Mouse (Mus musculus): ENCODE data around the gene Tspoap1.

DNA sequence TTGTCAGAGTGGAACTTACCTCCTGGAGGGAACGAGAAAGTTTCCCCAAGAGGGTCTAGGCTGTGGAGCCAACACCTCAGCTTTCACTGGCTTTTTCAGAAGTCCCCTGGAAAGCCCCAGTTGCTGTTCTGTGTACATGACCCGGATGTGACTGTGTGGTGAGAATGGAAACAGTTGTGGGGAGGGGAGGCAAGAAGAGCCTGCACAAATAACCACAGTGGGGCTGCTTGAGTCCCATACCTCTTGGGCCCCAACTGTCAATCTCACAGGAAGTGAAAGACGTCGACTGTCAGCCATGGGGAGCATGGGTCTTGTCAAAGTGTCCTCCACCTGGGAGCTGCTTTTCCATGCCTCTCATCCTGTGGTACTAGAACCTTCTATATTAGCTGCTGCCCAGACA is 15.4 kb upstream of the Tspoap1 start:
- TF ChIP-seq CTCF (IDR thresholded peaks at IDR 0.05; ENCODE audit: insufficient read depth, low read depth, low read length) (no peak), POLR2A (IDR thresholded peaks at IDR 0.05; ENCODE audit: insufficient read depth, low read depth, low read length) (no peak)

Data from olfactory bulb, adult 2 months (tissue).